ENCODE assay signal across 8 mouse cellular contexts in genomic region chr9:20877118-20878040, GRCm38 (mm10). TPM values are rescaled to one million over a fixed set of nuclear protein-coding genes. Genes with fewer than 3 reads are reported as not detected.
DNase-seq lines count a peak whose midpoint lies in the region; ATAC-seq and TF ChIP-seq lines count a peak whose summit lies in the region.

No protein-coding gene starts in this region.

- peak overlapping the region; percentile 56 for H3K4me3 ChIP-seq in heart, embryonic 10.5 days
- peak overlapping the region; percentile 49 for H3K4me3 ChIP-seq in ES-Bruce4 (ENCODE audit: low read depth, low read length)
- peak overlapping the region; percentile 52 for H3K4me3 ChIP-seq in heart, embryonic 15.5 days
- H3K4me3 ChIP-seq in liver, postnatal 0 days (ENCODE audit: low read depth, low read length), result peak overlapping the region; percentile 53

- H3K27me3 ChIP-seq in heart, embryonic 10.5 days (ENCODE audit: insufficient read depth, poor library complexity, severe bottlenecking), result peaks cover 31% of the 10 kb centered on the region
- no peaks in the 10 kb centered on the region for H3K27me3 ChIP-seq in ES-Bruce4 (ENCODE audit: control insufficient read depth, insufficient read depth, low read length, poor library complexity, severe bottlenecking)
- no peaks in the 10 kb centered on the region for H3K27me3 ChIP-seq in heart, embryonic 15.5 days
- no peaks in the 10 kb centered on the region for H3K27me3 ChIP-seq in liver, postnatal 0 days (ENCODE audit: insufficient read depth, low read length)

- H3K4me1 ChIP-seq in heart, embryonic 10.5 days, result peaks cover 8% of the 10 kb centered on the region; the same call in 1 of the 2 replicates
- H3K4me1 ChIP-seq in ES-Bruce4 (ENCODE audit: control insufficient read depth, insufficient read depth, low read length), result no peaks in the 10 kb centered on the region
- H3K4me1 ChIP-seq in heart, embryonic 15.5 days (replicated peaks), result peaks cover 9% of the 10 kb centered on the region
- H3K4me1 ChIP-seq in liver, postnatal 0 days (ENCODE audit: insufficient read depth), result 0 out of 2 replicates have a peak, but pooled peaks cover 7% of the 10 kb centered on the region

- peak; percentile 81 for TF ChIP-seq POLR2A in ES-Bruce4 (IDR thresholded peaks at IDR 0.05; ENCODE audit: insufficient read depth, low read length)

- peak overlapping the region; percentile 14 for H3K9ac ChIP-seq in ES-Bruce4 (ENCODE audit: low read depth, poor library complexity, severe bottlenecking)
- H3K9ac ChIP-seq in heart, embryonic 15.5 days, result peak overlapping the region; percentile 34
- H3K9ac ChIP-seq in liver, postnatal 0 days (replicated peaks), result peak overlapping the region; percentile 23

- peak overlapping the region; percentile 79 for H3K4me2 ChIP-seq in heart, embryonic 15.5 days
- peak overlapping the region; percentile 91 for H3K4me2 ChIP-seq in liver, postnatal 0 days (ENCODE audit: low read depth, low read length)

- H3K9me3 ChIP-seq in heart, embryonic 10.5 days, result no peaks in the 10 kb centered on the region
- peaks cover 2% of the 10 kb centered on the region for H3K9me3 ChIP-seq in ES-Bruce4 (replicated peaks; ENCODE audit: control insufficient read depth, insufficient read depth, low read length, poor library complexity, severe bottlenecking)
- H3K9me3 ChIP-seq in heart, embryonic 15.5 days (replicated peaks), result no peaks in the 10 kb centered on the region
- no peaks in the 10 kb centered on the region for H3K9me3 ChIP-seq in liver, postnatal 0 days (ENCODE audit: low read length)

- no peak for TF ChIP-seq EP300 in ES-Bruce4 (IDR thresholded peaks at IDR 0.05; ENCODE audit: insufficient read depth, low read depth, low read length)
- no peak for TF ChIP-seq EP300 in liver, postnatal 0 days (IDR thresholded peaks at IDR 0.05; ENCODE audit: low read depth)

- no peaks in the 10 kb centered on the region for H3K36me3 ChIP-seq in heart, embryonic 10.5 days
- no peaks in the 10 kb centered on the region for H3K36me3 ChIP-seq in ES-Bruce4 (ENCODE audit: control insufficient read depth, insufficient read depth, low read length, poor library complexity, severe bottlenecking)
- H3K36me3 ChIP-seq in heart, embryonic 15.5 days, result no peaks in the 10 kb centered on the region
- peaks cover 7% of the 10 kb centered on the region for H3K36me3 ChIP-seq in liver, postnatal 0 days (replicated peaks; ENCODE audit: insufficient read depth, low read length)

- 37% methylated on average over 14 of the region's 14 CpGs for WGBS in heart, embryonic 10.5 days
- 32% methylated on average over 14 of the region's 14 CpGs for WGBS in heart, embryonic 15.5 days
- WGBS in liver, postnatal 0 days (ENCODE audit: insufficient replicate concordance), result 36% methylated on average over 14 of the region's 14 CpGs

- no peak for TF ChIP-seq CTCF in ES-Bruce4 (IDR thresholded peaks at IDR 0.05; ENCODE audit: low read depth, low read length)
- no peak for TF ChIP-seq CTCF in liver, postnatal 0 days (IDR thresholded peaks at IDR 0.05; ENCODE audit: low read depth)

- no peak for ATAC-seq in heart, embryonic 15.5 days (replicated peaks; ENCODE audit: insufficient number of reproducible peaks, insufficient read depth, low FRiP score, low read depth)
- ATAC-seq in liver, postnatal 0 days, result no peak

- peak overlapping the region; percentile 91 for H3K27ac ChIP-seq in heart, embryonic 10.5 days
- 0 out of 2 replicates have a peak overlapping the region, but pooled peaks have one; percentile 12 for H3K27ac ChIP-seq in ES-Bruce4 (ENCODE audit: insufficient read depth, low read length)
- peak overlapping the region; percentile 90 for H3K27ac ChIP-seq in heart, embryonic 15.5 days
- H3K27ac ChIP-seq in liver, postnatal 0 days (ENCODE audit: low read depth), result peak overlapping the region; percentile 53; the same call in 1 of the 2 replicates

- no peak for DNase-seq in heart, embryonic 10.5 days (ENCODE audit: low spot score)
- no peak for DNase-seq in heart, adult 8-10 months (ENCODE audit: low spot score)
- no peak for DNase-seq in liver, postnatal 0 days
- DNase-seq in frontal cortex, postnatal 10 days (ENCODE audit: low spot score in 2 of 2), result no peak
- no peak for DNase-seq in adrenal gland, adult 2 months
- DNase-seq in right cerebral cortex, adult 2 months (ENCODE audit: low spot score in 2 of 2), result no peak

RNA-seq across cellular contexts. Expression of gene Angptl6, which starts 2.1 kb away (rescaled TPM):
- polyA plus RNA-seq in heart, embryonic 10.5 days (2016; fragmentation: Nextera tagmentation; extraction: Ambion mirVana), result 3.5 and 7.2 TPM in 2 replicates
- total RNA-seq in heart, adult 8-10 months (2022), result 1 to 10 TPM; 3.7 to 5.7 (median 4.8) TPM
- 1.3 and 2.0 TPM in 2 replicates for polyA plus RNA-seq in ES-Bruce4 (2011; ENCODE audit: insufficient read depth, insufficient read length, low read depth, missing spikeins)
- 2.0 and 3.3 TPM in 2 replicates for polyA plus RNA-seq in heart, embryonic 15.5 days (2015; fragmentation: Nextera tagmentation; extraction: Ambion mirVana)
- polyA plus RNA-seq in liver, postnatal 0 days (2015; fragmentation: Nextera tagmentation; extraction: Ambion mirVana), result 16.6 TPM in 2 replicates
- 1 to 10 TPM; 3.3 TPM for total RNA-seq in adrenal gland, adult 2 months (2021)
- polyA plus RNA-seq in adrenal gland, adult 2 months (2012; rRNA removed), result 4.0 and 6.5 TPM in 2 replicates

RNA-seq across cellular contexts. Expression of gene A230050P20Rik, which starts 8.9 kb away (rescaled TPM):
- polyA plus RNA-seq in heart, embryonic 10.5 days (2016; fragmentation: Nextera tagmentation; extraction: Ambion mirVana), result 2.5 and 3.0 TPM in 2 replicates
- total RNA-seq in heart, adult 8-10 months (2022), result 1 to 10 TPM; 3.4 to 6.0 (median 4.8) TPM
- polyA plus RNA-seq in ES-Bruce4 (2011; ENCODE audit: insufficient read depth, insufficient read length, low read depth, missing spikeins), result 20.5 and 23.9 TPM in 2 replicates
- polyA plus RNA-seq in heart, embryonic 15.5 days (2015; fragmentation: Nextera tagmentation; extraction: Ambion mirVana), result 7.1 and 13.4 TPM in 2 replicates
- polyA plus RNA-seq in liver, postnatal 0 days (2015; fragmentation: Nextera tagmentation; extraction: Ambion mirVana), result 3.5 and 5.4 TPM in 2 replicates
- 10 to 100 TPM; 19.4 to 20.1 TPM for total RNA-seq in adrenal gland, adult 2 months (2021)
- polyA plus RNA-seq in adrenal gland, adult 2 months (2012; rRNA removed), result 140 and 164 TPM in 2 replicates

RNA-seq across cellular contexts. Expression of gene Ppan, which starts 10.6 kb away (rescaled TPM):
- polyA plus RNA-seq in heart, embryonic 10.5 days (2016; fragmentation: Nextera tagmentation; extraction: Ambion mirVana), result 66.0 and 95.8 TPM in 2 replicates
- total RNA-seq in heart, adult 8-10 months (2022), result 1 to 10 TPM; 7.0 to 7.4 (median 7.1) TPM
- polyA plus RNA-seq in ES-Bruce4 (2011; ENCODE audit: insufficient read depth, insufficient read length, low read depth, missing spikeins), result 76.9 and 81.2 TPM in 2 replicates
- 31.1 and 40.4 TPM in 2 replicates for polyA plus RNA-seq in heart, embryonic 15.5 days (2015; fragmentation: Nextera tagmentation; extraction: Ambion mirVana)
- polyA plus RNA-seq in liver, postnatal 0 days (2015; fragmentation: Nextera tagmentation; extraction: Ambion mirVana), result 32.4 and 32.5 TPM in 2 replicates
- total RNA-seq in adrenal gland, adult 2 months (2021), result 10 to 100 TPM; 27.6 to 44.4 TPM
- polyA plus RNA-seq in adrenal gland, adult 2 months (2012; rRNA removed), result 128 and 140 TPM in 2 replicates

RNA-seq across cellular contexts. Expression of gene Eif3g, which starts 21.0 kb away (rescaled TPM):
- polyA plus RNA-seq in heart, embryonic 10.5 days (2016; fragmentation: Nextera tagmentation; extraction: Ambion mirVana), result 327 and 389 TPM in 2 replicates
- 100 to 1,000 TPM; 106 to 121 (median 110) TPM for total RNA-seq in heart, adult 8-10 months (2022)
- 206 and 216 TPM in 2 replicates for polyA plus RNA-seq in ES-Bruce4 (2011; ENCODE audit: insufficient read depth, insufficient read length, low read depth, missing spikeins)
- 183 and 207 TPM in 2 replicates for polyA plus RNA-seq in heart, embryonic 15.5 days (2015; fragmentation: Nextera tagmentation; extraction: Ambion mirVana)
- polyA plus RNA-seq in liver, postnatal 0 days (2015; fragmentation: Nextera tagmentation; extraction: Ambion mirVana), result 128 and 129 TPM in 2 replicates
- 100 to 1,000 TPM; 156 to 170 TPM for total RNA-seq in adrenal gland, adult 2 months (2021)
- polyA plus RNA-seq in adrenal gland, adult 2 months (2012; rRNA removed), result 123 and 133 TPM in 2 replicates

RNA-seq across cellular contexts. Expression of gene Rdh8, which starts 59.1 kb away (rescaled TPM):
- not detected in 2 replicates for polyA plus RNA-seq in heart, embryonic 10.5 days (2016; fragmentation: Nextera tagmentation; extraction: Ambion mirVana)
- not detected for total RNA-seq in heart, adult 8-10 months (2022)
- not detected in 2 replicates for polyA plus RNA-seq in ES-Bruce4 (2011; ENCODE audit: insufficient read depth, insufficient read length, low read depth, missing spikeins)
- polyA plus RNA-seq in heart, embryonic 15.5 days (2015; fragmentation: Nextera tagmentation; extraction: Ambion mirVana), result not detected in 2 replicates
- not detected in 2 replicates for polyA plus RNA-seq in liver, postnatal 0 days (2015; fragmentation: Nextera tagmentation; extraction: Ambion mirVana)
- not detected for total RNA-seq in adrenal gland, adult 2 months (2021)
- polyA plus RNA-seq in adrenal gland, adult 2 months (2012; rRNA removed), result not detected in 2 replicates

Comparison
In these comparisons a context has a peak if more than half of its experiments do, and no peak if none do; other contexts are left out.
1. H3K27ac ChIP-seq: peak in every context shown above with its lines; median percentile 91 in heart, embryonic 10.5 days; 90 in heart, embryonic 15.5 days; 53 in liver, postnatal 0 days; 12 in ES-Bruce4.